Mouse (Mus musculus) hindbrain, embryonic 11.5 days (tissue): ENCODE results near the gene Josd2. TPM values are rescaled to one million over a fixed set of nuclear protein-coding genes. Genes with fewer than 3 reads are reported as not detected.

ENCODE experiments used
- ATAC-seq: fragments of 200-750 bp; cut with Nextera tagmentation; 2 replicates; pipeline ENCODE4 v1.8.0; 2017; ENCODE audit warnings: mild to moderate bottlenecking, moderate TSS enrichment, moderate library complexity; ENCODE audit not compliant: low FRiP score
- DNase-seq: peaks from one replicate; pipeline ENCODE4 v3.0.0-alpha.2; 2015; ENCODE audit warnings: low spot score
- H3K27ac ChIP-seq: fragments of 300-500 bp; sonication (generic); 2 replicates; pipeline ENCODE4 v1.5.1; 2014; ENCODE audit warnings: mild to moderate bottlenecking, low read depth, low read length
- H3K27me3 ChIP-seq: fragments of 300-500 bp; sonication (generic); 2 replicates; pipeline ENCODE4 v1.6.1; 2014; ENCODE audit warnings: mild to moderate bottlenecking, low read length, moderate library complexity, mixed read lengths; ENCODE audit not compliant: control insufficient read depth, insufficient read depth
- H3K36me3 ChIP-seq: fragments of 300-500 bp; sonication (generic); 2 replicates; pipeline ENCODE4 v1.6.1; 2014; ENCODE audit warnings: mild to moderate bottlenecking, low read length, moderate library complexity, mixed read lengths; ENCODE audit not compliant: control insufficient read depth, insufficient read depth
- H3K4me1 ChIP-seq: fragments of 300-500 bp; sonication (generic); replicated peaks from 2 replicates; pipeline ENCODE4 v1.6.1; 2014; ENCODE audit warnings: low read length, mixed read lengths; ENCODE audit not compliant: control insufficient read depth, insufficient read depth
- H3K4me2 ChIP-seq: fragments of 300-500 bp; sonication (generic); replicated peaks from 2 replicates; pipeline ENCODE4 v1.6.1; 2014; ENCODE audit warnings: mild to moderate bottlenecking, low read depth, low read length
- H3K4me3 ChIP-seq: fragments of 300-500 bp; sonication (generic); 2 replicates; pipeline ENCODE4 v1.5.1; 2014; ENCODE audit warnings: low read depth, low read length
- H3K9ac ChIP-seq: fragments of 300-500 bp; sonication (generic); 2 replicates; pipeline ENCODE4 v1.6.1; 2014; ENCODE audit warnings: low read depth, low read length
- H3K9me3 ChIP-seq: fragments of 300-500 bp; sonication (generic); 2 replicates; pipeline ENCODE4 v1.6.1; 2016; ENCODE audit warnings: low read length; ENCODE audit not compliant: control insufficient read depth
- WGBS: fragments of 180-500 bp; shearing (Covaris S2); extraction: QIAGEN DNeasy Blood & Tissue Kit; methylation state at CpG from one replicate; pipeline ENCODE4 v1.1.7; 2014; 5-methylcytosine and 5-hydroxymethylcytosine counted together
- polyA plus RNA-seq: library from polyadenylated mRNA; unstranded; fragments of >200 nt; fragmentation: Nextera tagmentation; extraction: Ambion mirVana; gene quantifications from 2 replicates; pipeline ENCODE4 v1.2.1, GENCODE M21; 2014

Josd2 gene
- polyA plus RNA-seq, 1 experiment from 2014 or later: 59.1 TPM

DNA sequence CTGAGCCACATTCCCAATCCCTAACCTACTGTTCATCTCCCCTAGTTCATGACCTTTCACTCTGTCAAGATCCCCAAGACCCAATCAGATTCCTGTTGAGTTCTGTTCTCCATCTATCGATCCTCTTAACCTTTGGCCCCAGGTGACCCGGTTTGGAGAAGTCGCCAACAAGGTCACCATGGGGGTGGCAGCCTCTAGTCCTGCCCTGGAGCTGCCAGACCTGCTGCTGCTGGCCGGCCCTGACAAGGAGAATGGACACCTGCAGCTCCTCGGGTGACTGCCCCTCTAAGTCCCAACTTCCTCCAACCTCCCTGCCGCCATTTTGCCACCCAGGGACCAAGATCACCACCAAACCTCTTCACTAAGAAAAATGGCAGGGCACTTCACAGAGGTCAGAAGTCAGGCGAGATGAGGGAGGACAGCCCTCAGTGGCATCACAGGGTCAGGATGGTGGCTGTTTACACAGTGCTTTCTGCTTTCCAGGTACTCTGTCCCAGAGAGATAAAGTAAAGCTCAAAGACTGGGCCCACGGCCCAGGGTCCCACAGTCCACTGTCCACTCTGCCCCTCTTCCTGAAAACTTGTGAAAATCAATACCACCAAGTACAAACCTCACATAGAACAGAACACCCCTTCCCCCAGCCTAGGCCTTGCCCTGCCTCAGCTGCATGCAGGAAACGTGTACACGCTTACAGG is 29.7 kb downstream of the Josd2 start:
- WGBS: 86% methylated on average over 10 of the region's 10 CpGs
- Histone ChIP-seq H3K9ac (peak overlapping the region; percentile 90), H3K27ac (no peak overlapping the region)

DNA sequence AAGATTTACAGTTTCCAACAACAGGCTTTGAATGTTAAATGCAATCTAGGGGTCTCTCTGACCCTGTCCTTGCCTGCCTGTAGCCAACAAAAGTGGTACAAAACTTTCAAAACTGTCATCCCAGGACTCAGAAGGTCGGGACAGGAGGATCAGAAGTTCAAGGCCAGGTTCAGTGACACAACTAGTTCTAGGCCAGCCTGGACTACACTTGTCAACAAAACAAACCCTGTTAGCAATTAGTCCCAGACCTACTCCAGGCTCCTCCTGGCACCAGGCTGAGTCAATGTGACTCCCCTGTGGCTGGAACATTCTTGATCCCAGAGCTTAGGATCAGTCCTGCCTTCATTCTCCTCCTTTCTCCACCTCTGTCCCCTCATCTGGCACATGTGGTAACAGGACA is 31.1 kb downstream of the Josd2 start:
- DNase-seq: no peak
- Histone ChIP-seq H3K36me3 (no peaks in the 10 kb centered on the region), H3K27me3 (no peaks in the 10 kb centered on the region), H3K4me2 (no peak overlapping the region), H3K9ac (no peak overlapping the region), H3K4me1 (peaks cover 4% of the 10 kb centered on the region; the same call in 1 of the 2 replicates), H3K9me3 (no peaks in the 10 kb centered on the region), H3K27ac (no peak overlapping the region), H3K4me3 (no peak overlapping the region)
- 77% methylated on average over 1 of the region's 1 CpGs for WGBS
- no peak for ATAC-seq

More for the DNA sequence above, 29.7 kb downstream of the Josd2 start:
- no peaks in the 10 kb centered on the region for H3K36me3 ChIP-seq
- no peak for ATAC-seq
- H3K9me3 ChIP-seq: no peaks in the 10 kb centered on the region
- no peak for DNase-seq
- peak overlapping the region; percentile 77 for H3K4me3 ChIP-seq
- peak overlapping the region; percentile 91 for H3K4me2 ChIP-seq
- no peaks in the 10 kb centered on the region for H3K27me3 ChIP-seq
- H3K4me1 ChIP-seq: peaks cover 4% of the 10 kb centered on the region; the same call in 1 of the 2 replicates

DNA sequence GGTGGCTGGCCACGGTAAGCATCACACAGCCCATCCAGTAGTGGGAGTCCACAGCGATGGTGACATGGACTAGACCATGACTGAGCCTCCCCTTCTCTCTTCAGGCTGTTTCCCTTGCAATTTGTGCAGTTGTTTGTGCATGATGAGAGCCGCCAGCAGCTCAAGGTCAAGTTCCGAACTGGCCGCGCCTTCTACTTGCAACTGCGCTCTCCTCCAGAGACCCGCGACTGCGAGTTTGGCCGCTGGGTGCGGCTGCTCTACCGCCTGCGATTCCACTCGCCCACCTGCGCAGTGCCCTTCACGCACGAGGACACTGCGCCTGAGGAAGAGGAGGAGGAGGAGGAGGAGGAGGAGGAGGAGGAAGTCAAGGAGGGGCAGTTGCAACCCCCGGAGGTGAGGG is 32.3 kb downstream of the Josd2 start:
- Histone ChIP-seq H3K4me2 (no peak overlapping the region), H3K9ac (no peak overlapping the region), H3K9me3 (no peaks in the 10 kb centered on the region), H3K4me1 (peaks cover 4% of the 10 kb centered on the region; the same call in 1 of the 2 replicates), H3K27me3 (no peaks in the 10 kb centered on the region), H3K4me3 (no peak overlapping the region), H3K36me3 (no peaks in the 10 kb centered on the region), H3K27ac (no peak overlapping the region)
- ATAC-seq (no peak), DNase-seq (no peak)
- WGBS: 59% methylated on average over 19 of the region's 20 CpGs

DNA sequence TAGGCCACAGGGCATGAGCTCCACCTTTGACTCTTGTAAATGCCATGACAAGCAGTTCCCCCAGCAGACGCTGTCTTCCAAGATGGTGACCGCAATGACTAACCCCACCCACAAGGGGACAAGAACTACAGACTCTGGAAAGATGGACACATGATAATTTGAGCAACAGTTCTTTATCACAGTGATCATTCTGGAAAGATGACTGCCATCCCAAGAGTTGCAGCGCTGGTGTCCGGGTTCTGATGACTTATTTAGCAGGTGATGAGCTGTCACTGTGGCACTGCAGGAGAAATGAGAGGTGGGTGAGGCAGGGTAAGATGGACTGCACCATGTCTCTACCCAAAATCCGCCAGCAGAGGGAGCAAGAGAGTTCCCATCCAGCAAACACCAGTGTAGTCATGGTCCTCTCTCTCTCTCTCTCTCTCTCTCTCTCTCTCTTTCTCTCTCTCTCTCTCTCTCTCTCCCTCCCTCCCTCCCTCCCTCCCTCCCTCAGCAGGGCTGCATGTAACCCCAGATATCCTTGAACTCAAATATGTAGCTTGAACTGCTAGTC is 33.9 kb downstream of the Josd2 start:
- Histone ChIP-seq H3K27me3 (no peaks in the 10 kb centered on the region), H3K36me3 (no peaks in the 10 kb centered on the region), H3K9me3 (no peaks in the 10 kb centered on the region), H3K4me1 (no peaks in the 10 kb centered on the region), H3K4me2 (no peak overlapping the region), H3K4me3 (no peak overlapping the region), H3K27ac (no peak overlapping the region), H3K9ac (no peak overlapping the region)
- DNase-seq: peak; percentile 81
- peak; percentile 56; the same call in 1 of the 2 replicates for ATAC-seq
- WGBS: 39% methylated on average over 5 of the region's 5 CpGs

DNA sequence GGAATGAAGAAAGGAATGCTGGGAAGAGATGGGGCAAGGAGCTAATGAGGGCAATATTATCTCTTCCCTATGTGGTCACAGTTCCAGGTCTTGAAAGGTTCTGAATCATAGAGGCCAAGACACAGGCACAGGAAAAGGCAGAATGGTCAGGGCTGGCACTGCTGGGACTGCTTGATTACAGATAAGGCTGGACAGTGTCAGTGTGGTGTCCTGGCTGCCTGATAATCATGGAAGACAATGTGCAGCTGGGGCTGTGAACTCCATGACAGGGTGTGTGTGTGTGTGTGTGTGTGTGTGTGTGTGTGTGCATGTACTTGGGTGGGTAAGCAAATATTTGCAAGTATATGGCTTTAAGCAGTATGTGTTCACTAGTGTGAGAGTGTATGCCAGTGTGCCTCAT is 39.7 kb downstream of the Josd2 start:
- Histone ChIP-seq H3K9me3 (no peaks in the 10 kb centered on the region), H3K9ac (no peak overlapping the region), H3K4me3 (no peak overlapping the region), H3K36me3 (no peaks in the 10 kb centered on the region), H3K27ac (no peak overlapping the region), H3K4me2 (no peak overlapping the region), H3K27me3 (peaks cover 3% of the 10 kb centered on the region; the same call in 1 of the 2 replicates), H3K4me1 (no peaks in the 10 kb centered on the region)
- DNase-seq (no peak), ATAC-seq (no peak)

DNA sequence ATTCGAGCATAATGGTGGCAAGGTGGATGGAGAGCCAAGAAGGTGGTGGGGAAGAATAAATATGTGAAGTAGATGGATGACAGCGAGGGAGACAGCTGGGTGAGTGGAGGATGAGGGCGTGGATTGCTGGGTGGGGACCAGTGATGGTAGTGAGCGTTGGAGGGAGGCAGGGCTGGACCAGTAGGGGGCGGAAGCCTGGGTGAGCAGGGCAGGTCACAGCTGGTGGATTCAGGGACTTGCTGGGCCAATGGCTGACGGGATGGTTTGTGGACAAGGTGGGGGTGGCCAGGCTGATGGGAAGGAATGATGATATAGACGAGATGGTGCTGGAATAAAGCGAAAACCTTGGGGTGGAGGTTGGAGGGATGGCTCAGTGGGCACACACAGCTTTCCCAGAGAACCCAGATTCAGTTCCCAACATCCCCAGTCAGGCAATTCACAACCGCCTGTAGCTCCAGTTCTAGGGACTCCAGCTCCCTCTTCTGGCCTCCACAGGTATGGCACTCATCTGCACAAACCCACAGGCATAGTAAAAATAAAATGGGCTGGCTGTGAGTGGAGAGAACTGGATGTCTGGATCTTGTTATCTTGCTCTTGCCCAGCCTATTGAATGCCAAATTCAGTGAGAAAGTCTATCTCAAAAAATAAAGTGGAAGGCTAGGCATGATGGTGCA is 51.6 kb downstream of the Josd2 start:
- no peak overlapping the region for H3K4me2 ChIP-seq
- H3K9me3 ChIP-seq: no peaks in the 10 kb centered on the region
- DNase-seq (no peak), ATAC-seq (no peak)
- H3K4me1 ChIP-seq: no peaks in the 10 kb centered on the region; the same call in 1 of the 2 replicates
- no peak overlapping the region for H3K27ac ChIP-seq
- H3K36me3 ChIP-seq: no peaks in the 10 kb centered on the region
- no peak overlapping the region for H3K9ac ChIP-seq
- 66% methylated on average over 9 of the region's 9 CpGs for WGBS
- H3K27me3 ChIP-seq: peaks cover 20% of the 10 kb centered on the region
- H3K4me3 ChIP-seq: no peak overlapping the region

DNA sequence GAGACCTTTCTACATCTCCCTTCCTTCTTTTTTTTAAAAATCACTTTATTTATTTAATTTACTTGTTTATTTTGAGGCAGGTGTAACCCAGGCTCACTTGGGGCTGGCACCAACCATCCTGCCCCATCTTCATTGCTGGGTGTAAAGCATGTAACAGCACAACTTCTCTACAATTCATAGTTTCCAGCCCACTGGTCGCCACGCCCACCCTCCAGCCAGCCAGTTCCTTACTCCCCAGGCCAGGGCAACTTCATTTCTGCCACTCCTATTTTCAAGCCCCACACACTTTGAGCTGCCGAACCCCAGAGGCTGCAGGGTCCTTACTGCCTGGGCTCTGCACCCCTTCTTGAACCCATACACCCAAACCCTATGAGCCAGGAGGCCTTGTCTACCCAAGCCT is 53.2 kb downstream of the Josd2 start:
- H3K4me1 ChIP-seq: no peaks in the 10 kb centered on the region; the same call in 1 of the 2 replicates
- H3K4me3 ChIP-seq: no peak overlapping the region
- no peaks in the 10 kb centered on the region for H3K9me3 ChIP-seq
- no peak overlapping the region for H3K27ac ChIP-seq
- H3K36me3 ChIP-seq: no peaks in the 10 kb centered on the region
- DNase-seq (no peak), ATAC-seq (no peak)
- WGBS: 65% methylated on average over 3 of the region's 3 CpGs
- peaks cover 31% of the 10 kb centered on the region for H3K27me3 ChIP-seq
- no peak overlapping the region for H3K9ac ChIP-seq
- H3K4me2 ChIP-seq: no peak overlapping the region
